Mouse (Mus musculus): ENCODE data around the gene Casp9.

DNA sequence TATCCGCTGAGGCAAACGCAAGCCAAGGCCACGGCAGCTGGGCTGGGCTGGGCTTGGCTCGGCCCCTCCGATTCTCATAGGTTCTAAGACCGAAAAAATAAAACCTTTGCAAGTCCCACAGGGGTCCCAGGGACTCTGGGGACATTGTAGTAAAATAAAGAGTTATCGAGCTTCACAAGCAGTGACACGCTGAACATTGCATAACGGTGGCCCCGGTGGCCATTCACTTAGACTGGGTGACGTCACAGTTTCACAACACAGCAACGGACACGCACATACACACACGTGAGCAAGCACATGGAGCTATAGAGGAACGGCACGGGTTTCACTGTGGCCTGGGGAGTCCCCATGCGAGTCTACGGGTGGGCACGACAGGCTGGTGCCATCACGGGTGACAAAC is 65.1 kb downstream of the Casp9 start:
- TF ChIP-seq POLR2A (IDR thresholded peaks at IDR 0.05; ENCODE audit: extremely low read depth, insufficient read depth, low read length) (no peak), CTCF (IDR thresholded peaks at IDR 0.05; ENCODE audit: extremely low read depth, insufficient read depth, low read length) (no peak)

All from cortical plate, adult 2 months (tissue).